ENCODE assay signal across 23 mouse cellular contexts in the genomic region with DNA sequence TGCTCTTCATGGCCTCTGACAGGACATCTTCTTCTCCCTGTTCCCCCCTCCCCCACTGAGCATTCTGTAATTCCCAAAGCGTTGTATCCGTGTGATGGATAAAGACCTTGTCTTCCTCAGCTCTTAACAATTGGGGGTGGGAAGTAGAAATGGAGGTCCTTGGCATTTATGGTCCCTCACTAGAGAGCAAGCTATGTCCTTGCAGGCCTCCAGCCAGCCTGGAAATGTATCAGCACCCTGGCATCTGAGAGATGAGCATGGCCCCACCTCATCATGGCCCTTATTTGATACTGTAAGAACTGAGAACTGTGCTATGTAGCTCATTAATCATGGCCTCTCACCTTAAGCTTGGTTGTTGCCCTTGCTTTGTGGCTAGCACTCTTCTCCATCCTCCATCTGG. TPM values are rescaled to one million over a fixed set of nuclear protein-coding genes. Genes with fewer than 3 reads are reported as not detected.
DNase-seq lines count a peak whose midpoint lies in the region; ATAC-seq and TF ChIP-seq lines count a peak whose summit lies in the region.
"Had no signal": no experiment of that assay in that cellular context is flagged by ENCODE, and none has a peak within 500 bp of the region (broad histone marks: within the 10 kb centered on the region; RNA-seq: fewer than 3 reads in every experiment).

No protein-coding gene starts in this region.

- H3K27ac ChIP-seq in heart, adult 2 months: no peak overlapping the region
- no peak overlapping the region for H3K27ac ChIP-seq in intestine, embryonic 16.5 days (ENCODE audit: low read length)
- H3K27ac ChIP-seq: embryonic facial prominence, embryonic 10.5 days; embryonic facial prominence, embryonic 12.5 days; forebrain, embryonic 13.5 days; forebrain, embryonic 15.5 days had no signal

- no peaks in the 10 kb centered on the region for H3K36me3 ChIP-seq in heart, adult 2 months (ENCODE audit: control insufficient read depth, insufficient read depth, low read length)
- H3K36me3 ChIP-seq in intestine, embryonic 16.5 days (ENCODE audit: control insufficient read depth, insufficient read depth, low read length): no peaks in the 10 kb centered on the region
- H3K36me3 ChIP-seq: embryonic facial prominence, embryonic 10.5 days; embryonic facial prominence, embryonic 12.5 days; forebrain, embryonic 15.5 days had no signal

- WGBS in heart, adult 2 months: 89% methylated on average over 2 of the region's 2 CpGs
- WGBS in intestine, embryonic 16.5 days: 94% methylated on average over 2 of the region's 2 CpGs

- no peak for TF ChIP-seq POLR2A in heart, adult 2 months (IDR thresholded peaks at IDR 0.05; ENCODE audit: insufficient read depth, low read depth, low read length)

- peak; percentile 64 for DNase-seq in adrenal gland, adult 2 months
- no peak for DNase-seq in adrenal gland, adult 18-20 months (ENCODE audit: low spot score in 2 of 2)
- DNase-seq in heart, adult 11 months: peak; percentile 57
- DNase-seq in heart, adult 2 months: no peak
- peak; percentile 40 for DNase-seq in adrenal gland, postnatal 14 days
- DNase-seq in frontal cortex, postnatal 10 days (ENCODE audit: low spot score in 2 of 2): no peak
- DNase-seq: cerebellum, adult 11-12 months; cerebellum, adult 2 months; cerebellum, adult 9-10 months; cerebellum, postnatal 10 days; cerebellum, postnatal 25 days; forebrain, postnatal 0 days had no signal

- no peak for TF ChIP-seq CTCF in heart, adult 2 months (IDR thresholded peaks at IDR 0.05)

- H3K27me3 ChIP-seq in heart, adult 2 months (ENCODE audit: control insufficient read depth, insufficient read depth, low read length): no peaks in the 10 kb centered on the region
- no peaks in the 10 kb centered on the region for H3K27me3 ChIP-seq in intestine, embryonic 16.5 days (replicated peaks; ENCODE audit: control insufficient read depth, insufficient read depth, low read length)
- H3K27me3 ChIP-seq: embryonic facial prominence, embryonic 12.5 days; forebrain, embryonic 13.5 days; forebrain, embryonic 15.5 days had no signal

- H3K9ac ChIP-seq in heart, adult 2 months (ENCODE audit: low read depth, low read length): no peak overlapping the region
- no peak overlapping the region for H3K9ac ChIP-seq in intestine, embryonic 16.5 days (ENCODE audit: low read depth, low read length)
- H3K9ac ChIP-seq: embryonic facial prominence, embryonic 12.5 days; forebrain, embryonic 13.5 days; forebrain, embryonic 15.5 days; forebrain, postnatal 0 days had no signal

- no peaks in the 10 kb centered on the region for H3K4me1 ChIP-seq in heart, adult 2 months (ENCODE audit: control insufficient read depth, insufficient read depth, low read length)
- no peaks in the 10 kb centered on the region for H3K4me1 ChIP-seq in intestine, embryonic 16.5 days (ENCODE audit: control insufficient read depth, insufficient read depth, low read length)
- H3K4me1 ChIP-seq: embryonic facial prominence, embryonic 10.5 days; embryonic facial prominence, embryonic 12.5 days had no signal

- H3K79me2 ChIP-seq in heart, adult 2 months (replicated peaks; ENCODE audit: control insufficient read depth, insufficient read depth, low read length): no peaks in the 10 kb centered on the region

- TF ChIP-seq EP300 in heart, adult 2 months (IDR thresholded peaks at IDR 0.05; ENCODE audit: insufficient read depth, low read depth, low read length): no peak

- no peak overlapping the region for H3K4me3 ChIP-seq in heart, adult 2 months
- no peak overlapping the region for H3K4me3 ChIP-seq in intestine, embryonic 16.5 days (ENCODE audit: low read length)
- H3K4me3 ChIP-seq: embryonic facial prominence, embryonic 10.5 days; embryonic facial prominence, embryonic 12.5 days; forebrain, embryonic 13.5 days; forebrain, embryonic 15.5 days had no signal

- intact Hi-C loops in heart, adult 2 months (cut with DNase I): no loop called here

- no peak for ATAC-seq in intestine, embryonic 16.5 days
- ATAC-seq: forebrain, embryonic 13.5 days; forebrain, embryonic 15.5 days; forebrain, postnatal 0 days had no signal

- H3K4me2 ChIP-seq in intestine, embryonic 16.5 days (ENCODE audit: low read depth, low read length): no peak overlapping the region
- H3K4me2 ChIP-seq: embryonic facial prominence, embryonic 12.5 days; forebrain, embryonic 13.5 days; forebrain, embryonic 15.5 days had no signal

- no peaks in the 10 kb centered on the region for H3K9me3 ChIP-seq in intestine, embryonic 16.5 days (ENCODE audit: control insufficient read depth, low read length)
- H3K9me3 ChIP-seq: embryonic facial prominence, embryonic 10.5 days; embryonic facial prominence, embryonic 12.5 days; forebrain, embryonic 13.5 days; forebrain, embryonic 15.5 days had no signal

RNA-seq across cellular contexts. Expression of a gene that starts 2.3 kb away (rescaled TPM):
- total RNA-seq in adrenal gland, adult 2 months (2021): not detected
- not detected in 2 replicates for polyA plus RNA-seq in adrenal gland, adult 2 months (2012; rRNA removed)
- total RNA-seq in adrenal gland, adult 18-20 months (2021): not detected
- not detected for total RNA-seq in heart, adult 2 months (2021)
- polyA plus RNA-seq in heart, adult 2 months (2012; rRNA removed): not detected in 2 replicates
- total RNA-seq in adrenal gland, postnatal 14 days (2021): not detected in 2 replicates
- not detected in 2 replicates for polyA plus RNA-seq in intestine, embryonic 16.5 days (2015; fragmentation: Nextera tagmentation; extraction: Ambion mirVana)
- total RNA-seq: ES-E14; forebrain, postnatal 0 days; MEL had no signal
- polyA plus RNA-seq: C2C12; cerebellum, adult 2 months; cortical plate, adult 2 months; embryonic facial prominence, embryonic 10.5 days; embryonic facial prominence, embryonic 12.5 days; embryonic facial prominence, embryonic 14.5 days; forebrain, embryonic 11.5 days; forebrain, embryonic 13.5 days; forebrain, embryonic 15.5 days; forebrain, postnatal 0 days had no signal

RNA-seq across cellular contexts. Expression of a gene that starts 39.0 kb away (rescaled TPM):
- total RNA-seq in adrenal gland, adult 2 months (2021): not detected
- polyA plus RNA-seq in adrenal gland, adult 2 months (2012; rRNA removed): not detected in 2 replicates
- total RNA-seq in adrenal gland, adult 18-20 months (2021): not detected
- not detected for total RNA-seq in heart, adult 2 months (2021)
- polyA plus RNA-seq in heart, adult 2 months (2012; rRNA removed): not detected in 2 replicates
- not detected in 2 replicates for total RNA-seq in adrenal gland, postnatal 14 days (2021)
- polyA plus RNA-seq in intestine, embryonic 16.5 days (2015; fragmentation: Nextera tagmentation; extraction: Ambion mirVana): not detected in 2 replicates
- total RNA-seq: ES-E14, MEL had no signal
- polyA plus RNA-seq: C2C12; embryonic facial prominence, embryonic 10.5 days; embryonic facial prominence, embryonic 12.5 days; forebrain, embryonic 11.5 days; forebrain, embryonic 13.5 days; forebrain, embryonic 15.5 days; forebrain, postnatal 0 days had no signal

RNA-seq across cellular contexts. Expression of a gene that starts 42.4 kb away (rescaled TPM):
- total RNA-seq in adrenal gland, adult 2 months (2021): 10 to 100 TPM; 67.1 to 84.1 TPM
- 2.3 and 2.8 TPM in 2 replicates for polyA plus RNA-seq in adrenal gland, adult 2 months (2012; rRNA removed)
- 10 to 100 TPM; 71.7 to 77.9 TPM for total RNA-seq in adrenal gland, adult 18-20 months (2021)
- 10 to 100 TPM; 52.6 to 53.7 TPM for total RNA-seq in heart, adult 2 months (2021)
- polyA plus RNA-seq in heart, adult 2 months (2012; rRNA removed): 7.7 and 16.7 TPM in 2 replicates
- total RNA-seq in adrenal gland, postnatal 14 days (2021): 68.2 and 69.0 TPM in 2 replicates
- 119 and 125 TPM in 2 replicates for polyA plus RNA-seq in intestine, embryonic 16.5 days (2015; fragmentation: Nextera tagmentation; extraction: Ambion mirVana)

RNA-seq across cellular contexts. Expression of a gene that starts 42.6 kb away (rescaled TPM):
- 10 to 100 TPM; 43.0 to 48.3 TPM for total RNA-seq in adrenal gland, adult 2 months (2021)
- 1.1 and 1.5 TPM in 2 replicates for polyA plus RNA-seq in adrenal gland, adult 2 months (2012; rRNA removed)
- 10 to 100 TPM; 47.2 to 47.8 TPM for total RNA-seq in adrenal gland, adult 18-20 months (2021)
- 10 to 100 TPM; 47.6 to 54.0 TPM for total RNA-seq in heart, adult 2 months (2021)
- 8.6 and 20.0 TPM in 2 replicates for polyA plus RNA-seq in heart, adult 2 months (2012; rRNA removed)
- total RNA-seq in adrenal gland, postnatal 14 days (2021): 45.0 and 48.2 TPM in 2 replicates
- polyA plus RNA-seq in intestine, embryonic 16.5 days (2015; fragmentation: Nextera tagmentation; extraction: Ambion mirVana): 18.4 and 21.1 TPM in 2 replicates

Comparison
In these comparisons a context has a peak if more than half of its experiments do, and no peak if none do; other contexts are left out.
1. DNase-seq: peak in adrenal gland, adult 2 months (single experiment), heart, adult 11 months (single experiment) and adrenal gland, postnatal 14 days (single experiment); none in adrenal gland, adult 18-20 months (0 of 2), heart, adult 2 months (0 of 2) and frontal cortex, postnatal 10 days (0 of 2).